Mouse (Mus musculus) liver, embryonic 16.5 days (tissue): Measurements from ENCODE around the gene Cpsf3. TPM values are rescaled to one million over a fixed set of nuclear protein-coding genes. Genes with fewer than 3 reads are reported as not detected.

Source experiments
- polyA plus RNA-seq: library from polyadenylated mRNA; unstranded; fragments of >200 nt; fragmentation: Nextera tagmentation; extraction: Ambion mirVana; gene quantifications from 2 replicates; pipeline ENCODE4 v1.2.1, GENCODE M21; 2015

Cpsf3 gene
- polyA plus RNA-seq, 1 experiment from 2014 or later: 39.6 TPM

Other genes with a start within 250 kb of the Cpsf3 start
- gene Itgb1bp1, start 893 bp downstream of the Cpsf3 start, polyA plus RNA-seq: 19.3 and 20.3 TPM in 2 replicates
- gene Iah1, start 31.0 kb downstream of the Cpsf3 start, polyA plus RNA-seq: 52.9 and 55.8 TPM in 2 replicates
- gene Adam17, start 88.2 kb downstream of the Cpsf3 start, polyA plus RNA-seq: 15.8 and 16.3 TPM in 2 replicates
- 161 and 182 TPM in 2 replicates for gene Ywhaq, start 132.2 kb downstream of the Cpsf3 start, polyA plus RNA-seq